26 mouse cellular contexts compared by ENCODE assay signal in genomic region chr2:102928211-102928610, GRCm38 (mm10).
"Had no signal": no experiment of that assay in that cellular context is flagged by ENCODE, and none has a peak within 500 bp of the region (broad histone marks: within the 10 kb centered on the region; RNA-seq: fewer than 3 reads in every experiment).

No protein-coding gene starts in this region.

- H3K36me3 ChIP-seq: heart, embryonic 10.5 days; heart, embryonic 13.5 days; heart, embryonic 15.5 days; intestine, embryonic 15.5 days; limb, embryonic 10.5 days; limb, embryonic 12.5 days; liver, embryonic 13.5 days; liver, embryonic 15.5 days had no signal

- DNase-seq: gastrocnemius, postnatal 25 days; heart, adult 18-20 months; heart, postnatal 14 days; heart, postnatal 36 days; kidney, adult 18-20 months; kidney, adult 8-10 months; kidney, postnatal 10 days; kidney, postnatal 25 days; kidney, postnatal 4 days; liver; liver, embryonic 13.5 days; lung, adult 18-20 months had no signal

- H3K27ac ChIP-seq: heart, embryonic 10.5 days; heart, embryonic 13.5 days; heart, embryonic 15.5 days; hindbrain, embryonic 14.5 days; intestine, embryonic 15.5 days; layer of hippocampus, adult 2 months; left cerebral cortex, adult 2 months; limb, embryonic 10.5 days; limb, embryonic 12.5 days; liver, embryonic 13.5 days; liver, embryonic 15.5 days had no signal

- H3K27me3 ChIP-seq: heart, embryonic 13.5 days; heart, embryonic 15.5 days; intestine, embryonic 15.5 days; limb, embryonic 12.5 days; liver, embryonic 13.5 days; liver, embryonic 15.5 days had no signal

- H3K4me3 ChIP-seq: heart, embryonic 10.5 days; heart, embryonic 13.5 days; heart, embryonic 15.5 days; intestine, embryonic 15.5 days; layer of hippocampus, adult 2 months; left cerebral cortex, adult 2 months; limb, embryonic 10.5 days; limb, embryonic 12.5 days; liver, embryonic 13.5 days; liver, embryonic 15.5 days had no signal

- H3K9ac ChIP-seq: heart, embryonic 13.5 days; heart, embryonic 15.5 days; hindbrain, embryonic 14.5 days; intestine, embryonic 15.5 days; limb, embryonic 12.5 days; liver, embryonic 13.5 days; liver, embryonic 15.5 days had no signal

- ATAC-seq: hindbrain, embryonic 16.5 days; inflammation-experienced regulatory T-cells, adult 6 months; intestine, embryonic 15.5 days; intestine, postnatal 0 days had no signal

- H3K4me2 ChIP-seq: heart, embryonic 13.5 days; heart, embryonic 15.5 days; hindbrain, embryonic 14.5 days; intestine, embryonic 15.5 days; limb, embryonic 12.5 days; liver, embryonic 11.5 days; liver, embryonic 13.5 days; liver, embryonic 15.5 days had no signal

- H3K4me1 ChIP-seq: heart, embryonic 10.5 days; heart, embryonic 13.5 days; heart, embryonic 15.5 days; intestine, embryonic 15.5 days; limb, embryonic 10.5 days; limb, embryonic 12.5 days had no signal

- H3K9me3 ChIP-seq: heart, embryonic 10.5 days; heart, embryonic 13.5 days; heart, embryonic 15.5 days; intestine, embryonic 15.5 days; limb, embryonic 10.5 days; limb, embryonic 12.5 days; liver, embryonic 13.5 days; liver, embryonic 15.5 days had no signal
